Mouse (Mus musculus): ENCODE measurements around the gene C9.

C9 gene

GRCm38 (mm10) chr15:6483561-6483960, 38.4 kb downstream of the C9 start:
- no peak for DNase-seq (ENCODE audit: low spot score)

GRCm38 (mm10) chr15:6492386-6492785, 47.3 kb downstream of the C9 start:
- no peak for DNase-seq (ENCODE audit: low spot score)

- no peak for DNase-seq (ENCODE audit: low spot score)
Observed at GRCm38 (mm10) chr15:6498396-6499070, 53.4 kb downstream of the C9 start.

GRCm38 (mm10) chr15:6500787-6501186, 55.7 kb downstream of the C9 start:
- DNase-seq (ENCODE audit: low spot score): no peak

- DNase-seq (ENCODE audit: low spot score): no peak
Observed at GRCm38 (mm10) chr15:6517525-6517924, 72.4 kb downstream of the C9 start.

GRCm38 (mm10) chr15:6519417-6520255, 74.5 kb downstream of the C9 start:
- no peak for DNase-seq (ENCODE audit: low spot score)

GRCm38 (mm10) chr15:6520505-6521155, 75.5 kb downstream of the C9 start:
- no peak for DNase-seq (ENCODE audit: low spot score)

GRCm38 (mm10) chr15:6522653-6523167, 77.6 kb downstream of the C9 start, which contains the start of gene Fyb:
Gene Fyb, plus strand, starts transcription at chr15:6522853.
- DNase-seq (ENCODE audit: low spot score): no peak

- no peak for DNase-seq (ENCODE audit: low spot score)
Observed at GRCm38 (mm10) chr15:6524801-6525200, 79.7 kb downstream of the C9 start.

GRCm38 (mm10) chr15:6525386-6525785, 80.3 kb downstream of the C9 start:
- DNase-seq (ENCODE audit: low spot score): no peak

GRCm38 (mm10) chr15:6533858-6534343, 88.8 kb downstream of the C9 start:
- DNase-seq (ENCODE audit: low spot score): no peak

GRCm38 (mm10) chr15:6534592-6534991, 89.5 kb downstream of the C9 start:
- no peak for DNase-seq (ENCODE audit: low spot score)

GRCm38 (mm10) chr15:6539639-6540338, 94.7 kb downstream of the C9 start:
- no peak for DNase-seq (ENCODE audit: low spot score)

Measured in retina, embryonic 14.5 days (tissue).